Mouse (Mus musculus) CH12.LX (cell line): ENCODE data around the gene Inpp5d.

ENCODE experiments used
- CHD2 ChIP-seq: IDR thresholded peaks from 2 replicates; pipeline ENCODE4 v1.6.1; 2011; ENCODE audit warnings: low read length, improper control_type of control experiment
- CTCF ChIP-seq, 2 experiments: IDR thresholded peaks in 1 of 2; conservative IDR thresholded peaks in 1 of 2; 2 replicates each; pipeline ENCODE4 v1.5.1; 2011 to 2012; ENCODE audit warnings: low read depth in 2 of 2, low read length in 2 of 2, improper control_type of control experiment in 1 of 2, inconsistent platforms in 1 of 2, mild to moderate bottlenecking in 1 of 2, moderate library complexity in 1 of 2
- E2F4 ChIP-seq: IDR thresholded peaks from 2 replicates; pipeline ENCODE4 v1.6.1; 2011; ENCODE audit warnings: low read depth, low read length, improper control_type of control experiment; ENCODE audit not compliant: insufficient replicate concordance
- ELF1 ChIP-seq: IDR thresholded peaks from 2 replicates; pipeline ENCODE4 v1.6.1; 2014; ENCODE audit warnings: low read depth, mild to moderate bottlenecking, inconsistent platforms, low read length, improper control_type of control experiment
- GABPA ChIP-seq: IDR thresholded peaks from 2 replicates; pipeline ENCODE4 v1.6.1; 2012; ENCODE audit warnings: low read depth, low read length, improper control_type of control experiment, inconsistent platforms; ENCODE audit not compliant: insufficient replicate concordance
- MAFK ChIP-seq: IDR thresholded peaks from 2 replicates; pipeline ENCODE4 v1.6.1; 2011; ENCODE audit warnings: low read length, improper control_type of control experiment; ENCODE audit not compliant: insufficient replicate concordance
- POLR2A ChIP-seq: IDR thresholded peaks from 2 replicates; pipeline ENCODE4 v1.6.1; 2011; ENCODE audit warnings: low read depth, mild to moderate bottlenecking, improper control_type of control experiment, low read length
- SIN3A ChIP-seq: IDR thresholded peaks from 2 replicates; pipeline ENCODE4 v1.6.1; 2012; ENCODE audit warnings: low read length, improper control_type of control experiment, inconsistent platforms
- SMC3 ChIP-seq: IDR thresholded peaks from 2 replicates; pipeline ENCODE4 v1.6.1; 2011; ENCODE audit warnings: low read depth, low read length, improper control_type of control experiment
- TCF12 ChIP-seq: IDR thresholded peaks from 2 replicates; pipeline ENCODE4 v1.6.1; 2014; ENCODE audit warnings: low read depth, mild to moderate bottlenecking, inconsistent platforms, low read length, improper control_type of control experiment
- ZC3H11A ChIP-seq: IDR thresholded peaks from 2 replicates; pipeline ENCODE4 v1.6.1; 2012; ENCODE audit warnings: low read depth, mild to moderate bottlenecking, inconsistent platforms, low read length, improper control_type of control experiment

GRCm38 (mm10) chr1:87680950-87681349 is 60.8 kb downstream of the Inpp5d start:
- no peak for TF ChIP-seq CTCF (conservative IDR thresholded peaks at IDR 0.05 in 1 of 2, IDR thresholded peaks at IDR 0.05 in 1 of 2; ENCODE audit: low read depth in 2 of 2, low read length in 2 of 2)
- TF ChIP-seq ELF1 = no peak
- no peak for TF ChIP-seq GABPA
- no peak for TF ChIP-seq MAFK
- TF ChIP-seq TCF12 = no peak
- TF ChIP-seq POLR2A = no peak
- no peak for TF ChIP-seq SMC3
- TF ChIP-seq ZC3H11A = no peak
- no peak for TF ChIP-seq SIN3A
- no peak for TF ChIP-seq E2F4
- TF ChIP-seq CHD2 = no peak
